Mouse (Mus musculus) olfactory bulb, adult 2 months (tissue): ENCODE measurements around the gene Pxmp2. TPM values are rescaled to one million over a fixed set of nuclear protein-coding genes. Genes with fewer than 3 reads are reported as not detected.

Experiments
- H3K27ac ChIP-seq: fragments of 200-500 bp; 2 replicates; pipeline ENCODE4 v1.5.1; 2012; ENCODE audit warnings: low read depth, low read length; ENCODE audit not compliant: insufficient read depth
- H3K4me1 ChIP-seq: fragments of 200-500 bp; 2 replicates; pipeline ENCODE4 v1.6.1; 2012; ENCODE audit warnings: low read length; ENCODE audit not compliant: control insufficient read depth, insufficient read depth
- H3K4me3 ChIP-seq: fragments of 200-500 bp; 2 replicates; pipeline ENCODE4 v1.5.1; 2012; ENCODE audit warnings: mild to moderate bottlenecking, low read depth, low read length, moderate library complexity; ENCODE audit not compliant: insufficient read depth
- CTCF ChIP-seq: fragments of 200-500 bp; IDR thresholded peaks from 2 replicates; pipeline ENCODE4 v1.5.1; 2012; ENCODE audit warnings: low read depth, mild to moderate bottlenecking, low read length, moderate library complexity; ENCODE audit not compliant: insufficient read depth
- POLR2A ChIP-seq: fragments of 200-500 bp; IDR thresholded peaks from 2 replicates; pipeline ENCODE4 v1.6.1; 2012; ENCODE audit warnings: mild to moderate bottlenecking, low read depth, low read length, moderate library complexity; ENCODE audit not compliant: insufficient read depth
- WGBS: fragments of 180-500 bp; shearing (Covaris S2); methylation state at CpG from one replicate; pipeline ENCODE4 v1.1.7; 2018; 5-methylcytosine and 5-hydroxymethylcytosine counted together
- polyA plus RNA-seq: library from polyadenylated mRNA; stranded (reverse); fragments of >200 nt; gene quantifications from 2 replicates; pipeline ENCODE4 v1.2.4, GENCODE M21; 2012; ENCODE audit warnings: low replicate concordance; ENCODE audit not compliant: missing spikeins, insufficient read depth, insufficient read length

The Pxmp2 gene
- not detected in 2 replicates for polyA plus RNA-seq

GRCm38 (mm10) chr5:110285770-110286445, at the start of gene Pxmp2, which contains the start of gene Pole:
Gene Pxmp2, minus strand, starts transcription at chr5:110286186.
Gene Pole, plus strand, starts transcription at chr5:110286306.
- Histone ChIP-seq H3K4me3 (peak within 1 kb of the TSS; percentile 93), H3K27ac (no peak within 1 kb of the TSS), H3K4me1 (peaks cover 7% of the 10 kb centered on the region)
- TF ChIP-seq CTCF (no peak), POLR2A (no peak)
- WGBS, result under 1% methylated on average over 64 of the region's 64 CpGs

GRCm38 (mm10) chr5:110330508-110330907, 44.5 kb upstream of the Pxmp2 start:
- no peak overlapping the region for H3K27ac ChIP-seq
- 91% methylated on average over 3 of the region's 3 CpGs for WGBS
- TF ChIP-seq CTCF (no peak), POLR2A (no peak)
- H3K4me3 ChIP-seq, result no peak overlapping the region
- no peaks in the 10 kb centered on the region for H3K4me1 ChIP-seq

DNA sequence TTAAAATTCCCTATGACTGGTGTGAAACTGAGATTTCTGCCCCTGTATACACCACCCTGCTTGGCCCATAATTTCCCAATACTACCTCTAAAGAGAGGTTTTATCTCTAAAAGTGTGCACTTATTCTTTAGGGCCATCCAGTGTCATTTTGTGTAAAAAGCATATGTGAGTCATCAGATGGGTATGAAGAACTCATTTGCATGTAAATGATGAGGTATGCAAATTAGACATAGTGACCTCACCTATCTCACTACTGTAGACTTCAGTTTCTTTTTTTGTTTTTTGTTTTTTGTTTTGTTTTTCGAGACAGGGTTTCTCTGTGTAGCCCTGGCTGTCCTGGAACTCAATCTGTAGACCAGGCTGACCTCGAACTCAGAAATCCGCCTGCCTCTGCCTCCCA, 27.1 kb upstream of the Pxmp2 start:
- no peak overlapping the region for H3K4me3 ChIP-seq
- 85% methylated on average over 3 of the region's 3 CpGs for WGBS
- H3K4me1 ChIP-seq, result no peaks in the 10 kb centered on the region
- no peak for TF ChIP-seq CTCF
- no peak for TF ChIP-seq POLR2A
- no peak overlapping the region for H3K27ac ChIP-seq

DNA sequence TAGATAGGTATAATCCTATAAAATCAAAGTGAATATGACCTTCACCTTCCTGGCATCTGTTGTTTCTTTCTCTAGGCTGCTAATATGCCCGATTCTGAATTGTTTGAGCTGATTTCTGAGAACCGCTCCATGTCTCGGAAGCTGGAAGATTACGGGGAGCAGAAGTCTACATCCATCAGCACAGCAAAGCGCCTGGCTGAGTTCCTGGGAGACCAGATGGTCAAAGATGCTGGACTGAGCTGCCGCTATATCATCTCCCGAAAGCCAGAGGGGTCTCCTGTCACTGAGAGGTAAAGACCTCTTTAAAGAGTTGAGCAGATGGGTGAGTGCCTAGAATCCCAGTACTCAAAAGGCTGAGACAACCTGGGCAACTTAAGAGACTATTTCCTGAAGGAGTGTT, 22.9 kb upstream of the Pxmp2 start:
- 93% methylated on average over 7 of the region's 7 CpGs for WGBS
- no peak for TF ChIP-seq POLR2A
- no peak for TF ChIP-seq CTCF
- no peak overlapping the region for H3K4me3 ChIP-seq
- H3K27ac ChIP-seq, result no peak overlapping the region
- no peaks in the 10 kb centered on the region for H3K4me1 ChIP-seq

- TF ChIP-seq CTCF (no peak), POLR2A (no peak)
- Histone ChIP-seq H3K4me1 (no peaks in the 10 kb centered on the region), H3K27ac (no peak overlapping the region), H3K4me3 (no peak overlapping the region)
- 93% methylated on average over 2 of the region's 2 CpGs for WGBS
These were observed 14.6 kb upstream of the Pxmp2 start for GRCm38 (mm10) chr5:110300591-110300990.

GRCm38 (mm10) chr5:110296637-110297036, 10.7 kb upstream of the Pxmp2 start:
- Histone ChIP-seq H3K4me3 (no peak overlapping the region), H3K27ac (no peak overlapping the region), H3K4me1 (no peaks in the 10 kb centered on the region)
- 97% methylated on average over 1 of the region's 1 CpGs for WGBS
- TF ChIP-seq POLR2A, result no peak
- TF ChIP-seq CTCF, result no peak

GRCm38 (mm10) chr5:110291649-110292048, 5.7 kb upstream of the Pxmp2 start:
- Histone ChIP-seq H3K27ac (no peak overlapping the region), H3K4me3 (no peak overlapping the region), H3K4me1 (no peaks in the 10 kb centered on the region)
- TF ChIP-seq POLR2A, result no peak
- TF ChIP-seq CTCF, result no peak
- 100% methylated on average over 1 of the region's 1 CpGs for WGBS

DNA sequence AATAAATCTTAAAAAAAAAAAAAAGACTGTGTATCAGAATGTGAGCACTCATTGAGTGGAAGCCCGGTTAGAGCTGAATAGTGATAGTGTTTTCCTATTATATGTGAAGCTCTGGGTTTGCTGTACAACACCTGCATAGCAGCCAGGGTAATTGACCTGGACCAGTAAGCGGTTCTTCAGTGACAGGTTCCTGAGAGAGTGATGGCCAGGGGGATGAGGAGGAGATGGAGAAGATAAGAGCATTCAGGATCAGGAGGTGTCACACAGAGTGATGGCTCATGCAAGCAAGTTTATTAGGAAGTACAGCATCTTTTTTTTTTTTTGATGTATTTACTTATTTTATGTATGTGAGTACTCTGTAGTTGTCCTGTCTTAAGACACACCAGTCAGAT, 1.1 kb upstream of the Pxmp2 start:
- H3K27ac ChIP-seq, result no peak overlapping the region
- WGBS, result 49% methylated on average over 2 of the region's 2 CpGs

DNA sequence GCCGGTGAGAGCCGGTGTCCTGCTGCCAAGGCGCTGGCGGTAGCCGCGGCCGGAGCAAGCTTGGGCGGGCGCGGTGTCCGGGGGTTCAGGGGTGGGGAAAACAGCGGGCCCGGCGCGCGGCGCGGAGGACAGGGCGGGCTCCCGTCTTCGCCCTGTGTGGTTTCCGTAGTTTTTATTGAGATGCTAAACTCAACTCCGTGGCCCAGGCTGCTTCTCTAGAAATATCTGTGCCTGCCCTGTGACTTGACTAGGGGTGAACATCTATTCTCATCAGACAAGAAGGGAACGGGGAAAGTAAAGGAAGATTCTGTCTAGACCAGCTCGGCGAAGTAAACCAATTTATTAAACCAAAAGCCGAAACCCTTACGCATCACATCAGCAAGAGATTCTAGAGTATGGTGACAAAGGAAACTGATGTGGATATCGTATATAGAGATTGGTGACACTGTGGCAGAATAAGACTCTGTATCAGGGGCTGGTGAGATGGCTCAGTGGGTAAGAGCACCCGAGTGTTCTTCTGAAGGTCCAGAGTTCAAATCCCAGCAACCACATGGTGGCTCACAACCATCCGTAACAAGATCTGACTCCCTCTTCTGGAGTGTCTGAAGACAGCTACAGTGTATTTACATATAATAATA, 579 bp upstream of the Pxmp2 start:
- Histone ChIP-seq H3K4me3 (peak overlapping the region; percentile 93), H3K4me1 (peaks cover 7% of the 10 kb centered on the region), H3K27ac (no peak overlapping the region)
- WGBS, result under 1% methylated on average over 31 of the region's 31 CpGs
- TF ChIP-seq POLR2A (no peak), CTCF (no peak)

More for the DNA sequence above, 1.1 kb upstream of the Pxmp2 start:
- TF ChIP-seq POLR2A (no peak), CTCF (no peak)
- Histone ChIP-seq H3K4me1 (peaks cover 7% of the 10 kb centered on the region), H3K4me3 (no peak overlapping the region)

GRCm38 (mm10) chr5:110285156-110285555, 830 bp downstream of the Pxmp2 start:
- H3K27ac ChIP-seq, result no peak overlapping the region
- peaks cover 7% of the 10 kb centered on the region for H3K4me1 ChIP-seq
- 4% methylated on average over 15 of the region's 15 CpGs for WGBS
- 0 out of 2 replicates have a peak overlapping the region, but pooled peaks have one; percentile 18 for H3K4me3 ChIP-seq
- no peak for TF ChIP-seq POLR2A
